Mouse (Mus musculus) v-Abl transformed pro-B cells (cell line): ENCODE results near the gene Enah.

ENCODE experiments used
- in situ Hi-C, 2 experiments: fragments of 400-800 bp; cut with MboI; formaldehyde crosslinking; loops; one replicate each; pipeline ENCODE4 v1.15.1; 2025; ENCODE audit not compliant: unreplicated experiment in 2 of 2

The Enah gene

GRCm38 (mm10) chr1:181888801-181889200 lies 131.0 kb downstream of the Enah start:
- in situ Hi-C loops = loop anchor here (5.0 to 25.0 kb wide), 9 partner anchors 64 to 654 kb away; partner anchors contain the start of genes Degs1 (in 1 of the 2) and Fbxo28 (in 1 of the 2)

- in situ Hi-C loops = loop anchor here (5.0 to 25.0 kb wide), 10 partner anchors 54 to 607 kb away; partner anchors contain the start of genes Degs1 (in 1 of the 2) and Fbxo28 (in 1 of the 2)
Observed at GRCm38 (mm10) chr1:181881532-181881931, 138.3 kb downstream of the Enah start.

DNA sequence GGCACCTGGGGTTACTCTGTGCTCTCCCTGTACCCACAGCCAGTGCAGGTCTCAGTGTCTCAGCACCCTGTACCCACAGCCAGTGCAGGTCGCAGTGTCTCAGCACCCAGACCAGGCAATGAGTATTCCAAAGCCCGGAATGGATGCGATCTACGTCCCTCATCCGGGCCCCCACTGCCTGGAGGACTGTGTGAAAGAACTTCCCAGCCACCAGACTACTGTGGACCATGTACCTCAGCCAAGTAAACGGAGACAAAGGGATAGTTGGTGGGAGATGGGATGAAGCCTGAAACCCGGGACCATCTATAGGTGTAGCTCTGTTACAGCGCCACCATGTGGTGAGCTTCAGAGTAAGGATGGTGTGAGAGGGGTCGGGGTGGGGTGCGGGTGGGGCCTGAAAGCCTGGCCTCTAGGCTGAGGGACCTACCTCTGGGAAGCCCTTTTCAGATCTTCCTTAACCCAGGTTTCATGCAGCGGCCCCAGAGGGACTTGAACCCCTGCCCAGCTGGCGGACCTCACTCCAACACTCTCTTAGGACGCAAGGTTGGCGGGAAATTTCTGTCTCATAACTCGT lies 139.0 kb downstream of the Enah start:
- in situ Hi-C loops = loop anchor here (5.0 to 25.0 kb wide), 10 partner anchors 54 to 606 kb away; partner anchors contain the start of genes Degs1 (in 1 of the 2) and Fbxo28 (in 1 of the 2)

- in situ Hi-C loops = loop anchor here (5.0 to 25.0 kb wide), 4 partner anchors 36 to 591 kb away; partner anchors contain the start of genes Degs1 (in 1 of the 2), Fbxo28 (in 1 of the 2) and Lbr (in 1 of the 2)
Observed at GRCm38 (mm10) chr1:181878436-181878835, 141.4 kb downstream of the Enah start.

- in situ Hi-C loops = loop anchor here (5.0 to 25.0 kb wide), 4 partner anchors 35 to 590 kb away; partner anchors contain the start of genes Degs1 (in 1 of the 2), Fbxo28 (in 1 of the 2) and Lbr (in 1 of the 2)
Observed at GRCm38 (mm10) chr1:181877088-181877487, 142.7 kb downstream of the Enah start.

DNA sequence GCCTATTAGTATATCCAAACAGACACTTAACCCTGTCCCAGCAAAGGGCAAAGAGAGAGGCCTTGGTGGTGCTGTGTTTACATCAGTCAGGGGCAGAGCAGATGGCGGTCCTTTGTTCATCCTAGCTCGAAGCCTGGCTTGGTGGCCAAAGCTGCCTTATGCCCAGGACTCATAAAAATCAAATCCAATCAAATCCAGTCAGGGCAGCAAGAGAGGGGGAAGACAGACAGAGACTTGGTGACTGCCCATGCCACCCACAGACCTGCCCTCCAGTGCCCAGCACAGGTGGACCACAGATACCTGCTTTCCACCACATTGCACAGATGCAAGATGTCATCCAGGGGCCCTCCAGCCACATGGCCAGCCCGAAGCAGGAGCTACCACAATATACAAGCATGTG lies 143.1 kb downstream of the Enah start:
- in situ Hi-C loops = loop anchor here (5.0 to 25.0 kb wide), 4 partner anchors 34 to 589 kb away; partner anchors contain the start of genes Degs1 (in 1 of the 2), Fbxo28 (in 1 of the 2) and Lbr (in 1 of the 2)

- in situ Hi-C loops = loop anchor here in 1 of 2 experiments (25.0 kb wide), 2 partner anchors 711 to 961 kb away; partner anchors contain the start of gene Pycr2
Observed at GRCm38 (mm10) chr1:181873086-181873920, 146.5 kb downstream of the Enah start.

DNA sequence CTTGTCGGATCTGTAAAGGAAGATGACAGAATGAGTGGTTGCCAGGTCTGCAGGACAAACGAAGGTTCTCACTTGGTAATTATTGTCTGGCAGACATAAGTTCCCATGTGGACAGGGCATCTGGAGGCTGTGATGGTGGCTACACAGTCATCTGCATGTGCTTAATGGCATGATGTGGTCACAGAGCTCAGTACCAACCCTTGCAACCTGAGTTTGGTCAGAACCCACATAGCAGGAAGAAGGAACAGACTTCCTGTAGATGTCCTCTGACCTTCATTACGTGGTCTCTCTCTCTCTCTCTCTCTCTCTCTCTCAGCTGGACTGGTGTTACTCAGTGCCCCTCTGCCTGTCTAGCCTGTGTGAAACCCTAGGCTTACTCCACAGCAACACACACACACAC lies 147.2 kb downstream of the Enah start:
- in situ Hi-C loops = loop anchor here in 1 of 2 experiments (25.0 kb wide), 2 partner anchors 710 to 960 kb away; partner anchors contain the start of gene Pycr2

GRCm38 (mm10) chr1:181866429-181867280 lies 153.1 kb downstream of the Enah start:
- in situ Hi-C loops = loop anchor here in 1 of 2 experiments (25.0 kb wide), 2 partner anchors 704 to 954 kb away; partner anchors contain the start of gene Pycr2

DNA sequence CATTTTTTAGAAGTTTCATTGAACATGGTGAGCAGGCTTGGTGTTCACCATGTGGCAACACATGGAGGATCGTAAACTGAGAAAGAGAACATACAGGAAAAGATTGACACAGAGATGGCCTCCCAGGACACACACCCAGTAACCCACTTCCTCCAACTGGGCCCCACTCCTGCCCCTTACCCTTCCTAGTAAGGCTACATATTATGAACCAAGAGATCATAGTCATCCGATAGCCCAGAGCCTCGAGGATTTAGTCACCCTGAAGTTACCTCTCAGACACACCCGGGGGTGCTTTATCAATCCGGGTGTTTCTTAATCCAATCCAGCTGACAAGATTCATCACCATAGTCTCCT lies 153.9 kb downstream of the Enah start:
- in situ Hi-C loops = loop anchor here in 1 of 2 experiments (25.0 kb wide), 2 partner anchors 704 to 954 kb away; partner anchors contain the start of gene Pycr2

- in situ Hi-C loops = loop anchor here in 1 of 2 experiments (25.0 kb wide), 2 partner anchors 703 to 953 kb away; partner anchors contain the start of gene Pycr2
Observed at GRCm38 (mm10) chr1:181864971-181865862, 154.6 kb downstream of the Enah start.

GRCm38 (mm10) chr1:181863431-181863830 lies 156.4 kb downstream of the Enah start:
- in situ Hi-C loops = loop anchor here in 1 of 2 experiments (25.0 kb wide), 2 partner anchors 701 to 951 kb away; partner anchors contain the start of gene Pycr2

DNA sequence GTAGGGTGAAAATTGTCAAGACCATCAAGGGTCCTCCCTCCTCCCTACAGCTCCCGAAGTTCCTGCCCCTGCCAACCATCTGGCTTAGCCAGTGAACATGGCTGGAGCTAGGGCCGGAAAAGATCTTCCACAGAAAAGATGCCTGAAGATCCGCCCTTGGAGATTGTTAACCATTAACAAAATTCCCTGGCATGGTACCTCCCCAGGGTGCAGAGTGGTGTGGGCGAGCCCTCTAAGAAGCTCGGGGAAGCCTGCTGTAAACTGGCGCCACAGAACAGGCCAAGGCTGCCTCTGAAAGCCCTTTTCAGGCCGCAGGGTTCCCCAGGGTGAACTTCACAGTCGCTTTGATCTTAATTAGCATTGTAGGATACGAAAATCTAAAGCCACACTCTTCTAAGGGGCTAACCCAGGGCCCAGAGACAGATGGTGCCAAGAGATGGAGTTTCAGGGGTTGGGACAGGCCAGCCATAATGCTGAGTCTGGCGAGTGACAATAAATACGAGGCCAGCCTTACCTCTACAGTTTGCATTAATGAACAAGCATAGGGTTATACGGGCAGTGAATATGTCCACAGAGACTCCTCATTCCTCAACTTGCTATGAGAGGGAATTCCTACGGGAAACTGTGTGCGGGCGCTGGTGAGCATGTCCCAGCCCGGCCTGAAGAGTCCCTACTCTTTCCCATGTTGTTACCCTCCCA lies 157.0 kb downstream of the Enah start:
- in situ Hi-C loops = loop anchor here in 1 of 2 experiments (25.0 kb wide), 2 partner anchors 701 to 951 kb away; partner anchors contain the start of gene Pycr2

GRCm38 (mm10) chr1:181861181-181861902 lies 158.4 kb downstream of the Enah start:
- in situ Hi-C loops = loop anchor here in 1 of 2 experiments (25.0 kb wide), 2 partner anchors 699 to 949 kb away; partner anchors contain the start of gene Pycr2

GRCm38 (mm10) chr1:181860659-181861058 lies 159.1 kb downstream of the Enah start:
- in situ Hi-C loops = loop anchor here in 1 of 2 experiments (25.0 kb wide), 2 partner anchors 698 to 948 kb away; partner anchors contain the start of gene Pycr2

- in situ Hi-C loops = loop anchor here in 1 of 2 experiments (25.0 kb wide), 2 partner anchors 694 to 944 kb away; partner anchors contain the start of gene Pycr2
Observed at GRCm38 (mm10) chr1:181856329-181856728, 163.5 kb downstream of the Enah start.

DNA sequence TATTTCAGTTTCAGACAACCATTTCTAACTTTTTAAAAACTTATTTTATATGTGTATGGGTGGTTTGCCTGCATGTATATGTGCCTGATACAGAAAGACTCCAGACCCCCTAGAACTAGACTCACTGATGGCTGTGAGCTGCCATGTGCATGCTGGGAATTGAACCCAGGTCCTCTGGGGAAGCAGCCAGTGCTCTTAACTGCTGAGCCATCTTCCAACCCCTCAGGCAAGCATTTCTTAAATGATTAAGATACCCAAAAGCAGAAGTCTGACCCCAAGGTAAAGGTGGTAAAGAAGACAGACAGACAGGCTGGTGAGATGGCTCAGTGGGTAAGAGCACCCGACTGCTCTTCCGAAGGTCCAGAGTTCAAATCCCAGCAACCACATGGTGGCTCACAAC lies 165.0 kb downstream of the Enah start:
- in situ Hi-C loops = loop anchor here in 1 of 2 experiments (25.0 kb wide), 2 partner anchors 693 to 943 kb away; partner anchors contain the start of gene Pycr2
